Mouse (Mus musculus): ENCODE measurements around the gene Anapc7.

Gene Anapc7

DNA sequence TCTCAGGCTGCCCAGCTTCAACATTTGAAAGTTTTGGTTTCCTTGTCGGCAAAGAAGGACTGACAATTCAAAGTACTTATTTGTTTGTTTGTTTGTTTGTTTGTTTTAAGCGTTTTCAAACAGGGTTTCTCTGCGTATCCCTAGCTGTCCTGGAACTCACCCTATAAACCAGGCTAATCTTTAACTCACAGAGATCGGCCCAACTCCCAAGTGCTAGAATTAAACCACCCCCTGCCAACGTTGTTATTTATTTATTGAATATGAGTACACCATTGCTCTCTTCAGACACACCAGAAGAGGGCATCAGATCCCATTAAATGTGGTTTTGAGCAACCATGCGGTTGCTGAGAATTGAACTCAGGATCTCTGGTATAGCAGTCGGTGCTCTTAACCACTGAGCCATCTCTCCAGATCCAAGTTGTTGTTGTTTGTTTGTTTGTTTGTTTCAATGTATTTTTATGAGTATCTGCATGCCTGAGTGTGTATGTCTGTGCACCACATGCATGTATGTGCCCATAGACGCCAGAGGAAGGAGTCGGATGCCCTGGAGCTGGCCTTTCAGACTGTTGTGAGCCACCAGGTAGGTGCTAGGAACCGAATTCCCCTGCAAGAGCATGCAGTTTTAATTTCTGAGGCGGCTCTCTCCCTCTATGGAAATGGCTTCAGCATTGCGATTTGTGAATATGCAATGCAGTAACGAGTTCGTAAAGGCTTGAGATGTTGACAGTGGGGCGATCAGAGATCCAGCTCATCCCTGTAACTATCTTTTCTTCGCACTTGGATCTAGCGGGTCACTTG, at the start of gene Anapc7:
Gene Anapc7 (plus strand): TSS at position 423 of the 798 bp plus-strand sequence.
- in situ Hi-C loops (cut with MboI, MseI) = no loop called here

DNA sequence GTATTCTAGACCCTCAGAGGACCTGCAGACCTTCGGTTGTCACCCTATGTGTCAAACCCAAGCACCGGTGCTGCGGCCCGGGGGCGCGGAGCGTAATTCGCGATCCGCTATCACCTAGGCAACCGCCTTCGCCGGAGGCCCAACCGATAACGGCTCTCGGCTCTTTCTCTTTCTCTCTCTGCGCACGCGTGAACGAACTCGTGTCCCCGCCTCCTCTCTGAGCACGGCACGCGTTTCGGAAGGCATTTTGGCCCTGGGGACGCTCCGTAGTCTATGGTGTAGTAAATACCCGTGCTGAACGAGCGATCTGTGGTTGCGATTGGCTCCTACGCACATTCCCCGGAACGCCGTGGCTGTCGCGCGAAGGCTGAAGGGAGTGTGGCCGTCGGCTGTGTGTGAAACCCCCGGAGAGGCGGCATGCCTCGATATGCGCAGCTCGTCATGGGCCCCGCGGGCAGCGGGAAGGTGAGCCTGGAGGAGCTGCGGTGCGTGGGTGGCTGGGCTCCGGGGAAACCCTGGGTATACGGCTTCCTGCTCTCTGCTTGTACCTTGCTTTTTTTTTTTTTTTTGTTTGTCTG, 49.2 kb upstream of the Anapc7 start, which contains the start of gene Fam216a:
Gene Fam216a (minus strand): TSS at position 173 of the 578 bp plus-strand sequence.
- in situ Hi-C loops (cut with MboI, MseI) = no loop called here

DNA sequence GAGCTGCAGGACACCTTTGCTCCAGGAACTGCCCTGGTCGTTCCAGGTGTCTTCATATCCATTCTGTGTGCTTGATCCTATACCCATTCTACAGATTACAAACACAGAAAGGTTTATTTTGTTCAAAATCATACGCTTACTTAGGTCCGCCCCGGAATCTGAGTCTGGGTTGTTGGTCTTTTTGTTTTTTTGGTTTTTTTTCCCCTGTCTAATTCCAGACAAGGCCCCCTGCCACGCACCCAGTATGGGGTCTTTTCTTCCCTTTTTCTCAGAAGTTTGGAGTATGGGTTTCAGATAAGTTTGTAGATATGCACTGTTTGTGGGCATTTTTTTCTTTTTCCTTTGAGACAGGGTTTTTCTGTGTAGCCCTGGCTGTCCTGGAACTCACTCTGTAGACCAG, 48.6 kb upstream of the Anapc7 start:
- in situ Hi-C loops (cut with MboI, MseI) = no loop called here

DNA sequence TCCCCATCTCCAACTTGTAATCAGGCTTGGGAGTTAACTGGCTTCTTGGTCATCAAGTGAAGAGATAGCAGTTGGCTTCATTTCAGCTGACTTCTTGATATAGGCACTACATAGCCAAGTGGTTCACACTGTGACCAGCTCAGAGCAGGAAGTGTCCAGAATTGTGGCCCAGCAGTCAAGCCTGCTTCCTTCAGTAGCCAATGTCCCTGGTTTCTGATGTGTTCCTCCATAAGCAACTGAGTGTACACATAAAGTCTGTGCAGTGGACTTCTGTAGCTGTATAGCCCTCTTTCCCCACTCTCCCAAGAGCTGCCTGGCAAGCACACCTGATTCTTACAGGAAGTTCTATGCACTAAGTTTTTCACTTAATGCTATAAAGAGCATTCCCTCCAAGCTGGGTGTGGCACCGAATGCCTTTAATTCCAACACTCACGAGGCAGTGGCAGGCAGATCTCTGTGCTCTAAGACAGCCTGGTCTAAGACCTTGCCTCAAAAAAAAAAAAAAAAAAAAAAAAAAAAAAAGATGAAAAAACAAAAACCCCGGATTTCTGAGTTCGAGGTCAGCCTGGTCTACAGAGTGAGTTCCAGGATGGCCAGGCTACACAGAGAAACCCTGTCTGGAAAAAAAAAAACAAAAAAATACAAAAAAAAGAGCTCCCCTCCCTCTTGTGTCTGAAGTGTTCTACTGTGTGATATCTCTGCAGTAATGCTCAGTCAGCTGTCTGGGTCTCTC, 44.2 kb upstream of the Anapc7 start:
- in situ Hi-C loops (cut with MboI, MseI) = no loop called here

DNA sequence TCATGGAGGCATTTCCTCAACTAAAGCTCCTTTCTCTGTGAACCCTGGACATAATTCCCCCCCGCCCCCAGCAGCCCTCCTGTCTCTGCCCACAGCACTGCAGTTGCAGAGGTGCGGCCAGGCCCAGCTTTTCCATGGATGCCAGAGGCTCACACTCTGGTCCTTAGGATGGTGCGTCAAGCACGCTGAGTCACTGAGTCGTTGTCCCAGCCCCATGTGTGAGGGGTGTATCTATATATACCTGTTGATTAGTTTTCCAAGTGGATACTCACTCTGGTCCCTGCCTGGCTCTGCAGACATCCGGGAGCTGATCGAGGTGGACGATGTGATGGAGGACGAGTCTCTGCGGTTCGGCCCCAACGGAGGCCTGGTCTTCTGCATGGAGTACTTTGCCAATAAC, 43.3 kb upstream of the Anapc7 start:
- in situ Hi-C loops (cut with MboI, MseI) = no loop called here

DNA sequence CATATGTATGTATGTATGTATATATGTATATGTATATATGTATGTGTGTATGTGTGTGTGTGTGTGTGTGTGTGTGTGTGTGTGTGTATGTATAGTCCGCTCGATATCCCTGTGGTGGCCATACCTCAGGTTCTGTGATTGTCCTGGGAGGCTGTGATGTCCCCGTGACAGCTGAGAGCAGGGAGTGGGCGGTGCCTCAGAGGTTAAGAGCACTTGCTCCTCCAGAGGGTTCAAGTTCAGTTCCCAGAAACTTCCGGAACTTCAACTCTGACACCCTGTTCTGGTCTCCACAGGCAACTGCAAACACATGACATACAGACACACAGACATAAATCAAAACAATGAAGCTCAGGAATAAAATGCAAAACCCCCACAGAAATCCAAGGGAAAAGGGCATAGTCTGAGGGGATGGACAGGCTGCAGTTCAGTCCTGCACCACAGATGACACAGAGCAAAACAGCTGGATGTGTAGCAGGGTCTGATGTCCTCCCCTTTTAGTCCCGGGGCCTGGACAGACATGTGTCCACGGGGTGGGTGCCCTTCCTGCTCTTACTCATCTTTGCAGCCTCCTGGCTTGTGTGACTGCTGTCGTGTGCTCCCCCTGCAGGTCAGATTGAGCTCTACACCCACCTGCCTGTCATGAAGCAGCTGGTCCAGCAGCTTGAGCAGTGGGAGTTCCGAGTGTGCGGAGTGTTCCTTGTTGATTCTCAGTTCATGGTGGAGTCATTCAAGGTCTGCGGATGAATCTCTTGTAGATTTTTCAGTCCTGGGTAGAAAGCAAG, 41.9 kb upstream of the Anapc7 start:
- in situ Hi-C loops (cut with MboI, MseI) = no loop called here

DNA sequence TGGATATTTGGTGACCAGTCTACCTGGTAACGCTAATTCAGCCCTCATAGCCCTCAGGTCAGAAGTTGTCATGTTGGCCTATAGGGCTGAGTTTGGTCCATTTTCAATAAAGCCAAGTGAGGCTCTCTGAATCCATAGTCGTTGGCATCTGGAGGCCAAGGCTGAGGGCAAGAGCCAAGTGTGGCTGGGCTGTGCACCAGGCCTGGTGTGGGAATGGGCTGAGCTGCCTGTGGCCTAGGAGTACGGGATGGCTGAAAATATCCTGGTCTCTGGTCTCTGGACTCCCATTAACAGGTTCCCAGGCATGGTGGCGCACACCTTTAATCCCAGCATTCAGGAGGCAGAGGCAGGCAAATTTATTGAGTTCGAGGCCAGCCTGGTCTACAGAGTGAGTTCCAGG, 31.5 kb upstream of the Anapc7 start:
- in situ Hi-C loops (cut with MboI, MseI) = no loop called here

DNA sequence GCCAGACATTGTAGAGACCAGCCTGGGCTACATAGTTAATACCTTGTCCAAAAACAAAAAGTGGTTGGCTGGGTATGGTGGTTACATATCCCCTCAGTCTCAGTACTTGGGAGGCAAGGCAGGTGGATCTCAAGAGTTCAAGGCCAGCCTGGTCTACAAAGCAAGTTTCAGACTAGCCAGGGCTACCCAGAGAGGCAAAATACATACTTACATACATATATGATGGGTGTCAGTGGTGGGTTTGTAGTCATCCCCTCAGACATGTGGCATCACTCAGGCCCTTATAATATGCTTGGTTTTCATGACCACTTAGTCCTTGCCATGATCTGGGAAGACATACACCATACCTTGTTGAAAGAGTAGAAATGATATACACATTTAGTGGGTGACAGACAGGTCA, 30.8 kb upstream of the Anapc7 start:
- in situ Hi-C loops (cut with MboI, MseI) = no loop called here

DNA sequence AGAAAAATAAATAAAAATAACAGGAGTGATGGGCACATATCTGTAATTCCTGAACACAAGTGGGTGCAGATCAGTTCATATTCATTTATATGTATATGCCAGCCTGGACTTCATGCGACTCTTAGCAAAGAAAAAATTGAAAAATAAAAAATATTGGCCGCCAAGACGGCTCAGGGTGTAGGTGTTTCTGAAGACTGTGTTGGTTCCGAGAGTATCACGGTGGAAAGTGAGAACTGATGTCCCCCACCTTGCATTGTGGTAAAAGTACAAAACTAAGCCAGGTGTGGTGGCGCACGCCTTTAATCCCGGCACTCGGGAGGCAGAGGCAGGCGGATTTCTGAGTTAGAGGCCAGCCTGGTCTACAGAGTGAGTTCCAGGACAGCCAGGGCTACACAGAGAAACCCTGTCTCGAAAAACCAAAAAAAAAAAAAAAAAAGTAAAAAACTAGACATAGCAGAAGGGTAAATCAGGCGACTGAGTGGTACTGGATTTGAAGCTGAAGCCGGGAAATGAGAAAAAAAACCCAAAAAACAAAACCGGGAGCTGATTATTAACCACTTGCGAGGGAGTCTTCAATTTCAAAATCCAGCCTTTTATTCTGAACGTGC, 30.2 kb upstream of the Anapc7 start:
- in situ Hi-C loops (cut with MboI, MseI) = no loop called here

DNA sequence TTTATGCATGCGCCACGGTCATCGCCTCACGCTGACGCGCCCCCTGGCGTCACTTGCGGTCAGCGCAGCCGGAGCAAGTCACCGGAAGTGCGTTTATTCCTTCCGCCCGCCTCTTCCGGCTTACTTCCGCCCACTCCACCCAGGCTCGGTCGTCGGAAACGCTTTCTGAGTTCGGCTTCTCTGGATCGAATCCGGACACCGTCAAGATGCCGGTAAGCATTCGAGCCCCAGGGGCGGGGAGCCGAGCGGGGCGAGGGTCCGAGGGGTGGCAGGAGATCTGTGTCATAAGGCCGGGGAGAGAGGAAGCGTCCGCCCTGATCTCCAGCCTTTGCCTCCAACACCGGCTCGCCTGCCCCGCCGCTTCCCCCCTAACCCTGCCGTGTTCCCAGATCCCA, 29.7 kb upstream of the Anapc7 start, which contains the start of gene Arpc3:
Gene Arpc3 (plus strand): TSS at position 93 of the 395 bp plus-strand sequence.
- in situ Hi-C loops (cut with MboI, MseI) = no loop called here

DNA sequence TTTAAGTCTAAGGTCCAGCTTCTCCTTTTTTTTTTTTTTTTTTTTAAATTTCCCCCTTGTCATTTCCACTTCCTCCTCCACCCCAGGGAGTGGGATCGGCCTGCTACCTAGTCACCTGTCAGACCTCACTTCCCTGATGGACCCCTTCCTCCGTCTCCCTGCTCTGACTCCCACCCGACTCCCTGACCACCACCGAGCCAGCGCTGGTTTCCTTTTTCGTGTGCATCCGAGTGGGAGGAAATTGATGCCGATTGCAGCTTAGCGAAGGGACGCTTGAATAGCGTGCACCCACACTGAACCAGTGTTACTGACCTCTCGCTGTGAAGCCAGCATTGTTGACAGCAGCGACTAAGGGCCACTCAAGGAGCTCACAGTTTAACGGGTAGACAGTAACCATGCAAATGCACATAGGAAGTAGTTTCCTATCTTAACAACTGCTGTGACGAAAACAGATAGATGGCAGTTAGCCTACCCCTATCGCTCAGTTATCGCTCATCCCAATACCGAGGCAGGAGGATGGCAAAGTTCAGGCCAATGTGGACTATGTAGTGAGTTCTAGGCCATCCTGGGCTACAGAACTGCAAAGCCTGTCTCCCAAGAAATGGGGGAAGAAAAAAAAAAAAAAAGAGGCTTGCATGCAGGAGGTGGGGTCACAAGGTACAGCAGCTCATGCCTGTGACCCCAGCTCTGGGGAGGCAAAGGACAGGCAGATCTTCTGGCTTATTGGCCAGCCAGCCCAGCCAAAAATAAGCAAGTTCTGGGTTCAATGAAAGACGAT, 29.1 kb upstream of the Anapc7 start:
- in situ Hi-C loops (cut with MboI, MseI) = no loop called here

DNA sequence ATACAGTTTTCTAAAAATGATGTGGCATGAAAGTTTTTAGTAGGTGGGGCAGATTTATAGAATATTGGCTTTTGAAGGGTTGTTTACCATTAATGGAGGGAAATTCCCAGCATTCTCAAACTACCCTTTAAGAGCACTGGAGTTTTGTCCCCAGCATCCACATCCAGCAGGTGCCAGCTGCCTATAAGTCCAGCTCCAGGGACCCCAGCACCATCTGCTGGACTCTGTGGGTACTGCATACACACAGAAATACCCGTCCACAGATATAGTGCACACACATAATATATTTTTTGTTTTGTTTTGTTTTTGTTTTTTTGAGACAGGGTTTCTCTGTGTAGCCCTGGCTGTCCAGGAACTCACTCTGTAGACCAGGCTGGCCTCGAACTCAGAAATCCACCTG, 27.6 kb upstream of the Anapc7 start:
- in situ Hi-C loops (cut with MboI, MseI) = no loop called here

DNA sequence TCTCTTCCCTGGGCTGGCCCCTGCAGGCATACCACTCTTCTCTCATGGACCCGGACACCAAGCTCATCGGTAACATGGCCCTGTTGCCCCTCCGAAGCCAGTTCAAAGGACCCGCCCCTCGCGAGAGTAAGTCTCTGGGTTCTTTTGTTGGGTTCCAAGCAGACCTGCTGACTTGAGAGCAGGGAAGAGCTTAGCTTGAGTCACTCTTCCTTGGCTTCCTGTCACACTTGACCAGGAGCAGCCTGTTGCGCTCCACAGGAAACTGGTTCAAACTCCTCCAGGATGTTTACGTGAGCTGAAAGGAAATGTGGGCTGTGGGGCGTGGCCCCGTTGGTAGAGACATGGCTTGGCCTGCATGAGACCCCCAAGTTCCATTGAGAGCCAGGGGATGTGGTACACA, 24.7 kb upstream of the Anapc7 start:
- in situ Hi-C loops (cut with MboI, MseI) = no loop called here

DNA sequence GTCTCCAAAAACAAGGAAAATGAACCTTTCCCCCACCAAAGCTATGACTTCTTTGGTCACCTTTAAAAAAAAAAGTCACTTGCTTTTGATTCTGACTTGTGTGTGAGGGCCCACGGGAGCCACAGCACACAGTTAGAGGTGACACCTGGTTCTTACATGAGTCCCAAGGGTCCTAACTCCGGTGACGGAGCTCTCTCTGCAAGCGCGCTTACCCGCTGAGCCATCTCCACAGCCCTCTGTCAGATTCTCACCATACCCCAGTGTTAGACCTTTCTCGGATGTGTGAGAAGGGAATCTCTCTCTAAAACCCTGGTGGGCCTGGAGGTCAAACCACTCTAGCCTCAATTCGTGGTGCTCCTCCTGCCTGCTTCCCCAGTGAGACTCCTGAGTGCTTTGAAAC, 24.0 kb upstream of the Anapc7 start:
- in situ Hi-C loops (cut with MboI, MseI) = no loop called here

DNA sequence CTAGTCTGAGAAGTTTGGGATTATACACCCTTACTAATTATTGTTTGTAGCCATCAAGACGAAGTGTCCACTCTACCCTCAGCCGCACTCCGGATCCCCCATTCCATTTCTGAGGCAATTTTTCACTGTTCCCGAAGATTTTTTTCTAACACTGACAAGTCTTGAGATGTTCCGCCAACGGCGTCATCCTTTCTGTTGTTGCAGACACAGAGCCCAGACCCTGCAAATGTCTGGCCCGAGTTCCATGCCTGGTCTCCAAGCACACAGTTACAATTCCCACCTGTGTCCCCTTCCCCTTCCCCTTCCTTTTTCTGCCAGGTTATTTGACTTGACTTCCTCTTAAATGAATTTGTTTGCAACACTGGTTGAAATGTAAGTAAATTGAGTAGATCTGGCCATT, 21.6 kb upstream of the Anapc7 start:
- in situ Hi-C loops (cut with MboI, MseI) = no loop called here

DNA sequence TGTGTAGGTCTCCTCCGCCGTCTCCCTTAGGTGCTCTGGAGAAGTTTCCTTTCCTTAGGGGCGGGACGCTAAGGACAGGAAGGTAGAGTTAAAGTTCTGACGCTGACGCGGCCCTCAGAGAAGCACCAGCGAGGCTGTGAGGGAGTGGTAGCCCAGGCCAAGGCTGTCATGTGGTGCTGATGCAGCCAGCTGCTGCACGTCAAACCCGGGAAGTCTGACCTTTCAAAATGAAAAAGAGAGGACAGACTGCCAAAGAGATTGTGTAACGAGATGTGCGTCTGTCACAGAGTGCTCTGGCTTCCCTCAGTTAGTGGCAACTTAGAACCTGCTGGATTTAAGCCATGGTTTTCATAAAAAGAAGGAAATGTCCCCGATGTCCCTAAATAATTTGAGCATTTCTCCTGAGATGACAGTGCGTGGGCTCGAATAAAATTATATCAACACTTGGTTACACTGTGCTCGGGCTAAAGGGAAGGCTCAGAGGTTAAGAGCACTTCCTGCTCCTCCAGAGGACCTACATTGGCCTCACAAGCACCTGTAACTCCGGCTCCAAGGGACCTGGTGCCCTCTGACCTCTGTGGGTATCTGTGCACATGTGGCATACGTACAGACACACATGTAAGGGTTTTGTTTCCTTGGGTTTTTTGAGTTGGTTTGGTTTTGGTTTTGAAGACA, 20.7 kb upstream of the Anapc7 start:
- in situ Hi-C loops (cut with MboI, MseI) = no loop called here

DNA sequence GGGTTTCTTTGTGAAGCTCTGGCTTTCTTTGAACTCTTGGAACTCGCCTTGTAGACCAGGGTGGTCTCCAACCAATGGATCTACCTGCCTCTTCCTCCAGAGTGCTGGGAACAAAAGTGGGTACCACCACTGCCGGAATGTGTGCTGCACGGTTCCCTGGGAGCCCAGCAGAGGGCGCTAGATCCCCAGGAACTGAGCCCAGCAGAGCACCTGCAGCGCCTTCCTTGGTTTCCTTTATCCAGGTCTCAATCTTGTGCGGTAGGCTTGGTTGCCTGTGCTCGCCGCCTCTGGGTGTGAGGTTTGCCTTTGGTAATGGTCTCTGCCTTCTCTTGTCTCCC, 20.2 kb upstream of the Anapc7 start:
- in situ Hi-C loops (cut with MboI, MseI) = no loop called here

DNA sequence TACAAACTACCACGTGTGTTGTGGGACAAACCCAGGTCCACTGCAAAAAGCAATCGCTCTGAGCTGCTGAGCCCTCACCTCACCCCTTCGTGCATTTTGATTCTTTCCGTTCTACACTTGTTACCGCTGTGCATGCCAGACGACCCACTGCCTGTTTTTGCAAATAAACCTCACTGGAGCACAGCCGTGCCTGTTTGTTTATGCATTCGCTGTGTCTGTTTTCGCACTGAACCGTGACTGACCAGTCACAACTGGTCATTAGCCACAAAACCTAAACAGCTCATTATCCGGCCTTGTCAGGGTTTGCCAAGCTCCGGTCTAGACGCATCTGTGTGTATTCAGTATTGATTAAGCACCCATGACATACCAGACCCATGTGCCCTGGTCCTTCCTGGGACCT, 19.3 kb upstream of the Anapc7 start:
- in situ Hi-C loops (cut with MboI, MseI) = no loop called here

DNA sequence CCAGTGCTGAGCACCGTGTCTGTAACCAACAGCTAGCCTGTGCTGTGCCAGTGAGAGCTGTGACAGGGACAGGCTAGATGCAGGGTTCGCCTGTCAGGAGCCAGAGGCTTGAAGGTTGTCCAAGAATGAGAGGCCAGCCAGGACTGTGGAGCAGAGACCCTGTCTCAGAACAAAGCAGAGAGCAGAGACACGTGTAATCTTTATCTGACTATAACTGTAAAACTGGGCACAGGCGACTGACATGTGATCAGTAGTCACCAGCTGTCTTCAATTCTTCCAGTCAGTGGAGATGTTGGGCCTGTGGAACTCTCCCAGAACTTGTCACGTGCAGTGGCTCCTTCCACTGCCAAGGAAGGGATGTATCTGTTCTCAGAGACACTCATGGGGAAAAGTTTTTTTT, 18.7 kb upstream of the Anapc7 start:
- in situ Hi-C loops (cut with MboI, MseI) = no loop called here

DNA sequence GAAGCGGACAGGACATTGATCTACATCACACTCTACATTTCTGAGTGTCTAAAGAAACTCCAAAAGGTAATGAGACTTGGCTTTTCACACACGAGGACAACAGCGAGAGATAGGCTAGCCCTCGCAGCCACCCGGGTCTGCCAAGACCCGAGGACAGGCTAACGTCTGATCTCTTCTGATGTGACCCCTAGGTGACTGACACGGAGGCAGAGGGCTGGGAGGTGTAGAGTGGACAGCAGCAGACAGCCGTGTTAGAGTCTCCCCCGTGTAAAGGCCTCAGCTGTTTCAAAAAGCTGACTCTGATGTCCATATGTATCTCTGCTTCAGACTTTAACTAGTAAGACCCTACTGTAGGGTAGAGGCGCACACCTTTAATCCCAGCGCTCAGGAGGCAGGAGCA, 18.1 kb upstream of the Anapc7 start:
- in situ Hi-C loops (cut with MboI, MseI) = no loop called here

Data from T-helper 2 cell (primary cell).